Mouse (Mus musculus) liver, embryonic 15.5 days (tissue): ENCODE measurements at regions not wholly inside any gene's neighbourhood (a gene's known extent, or its start where the extent isn't known, plus 50 kb on each side); places are given as distances from the start of the nearest gene placed in this dataset.
"Not testable (repeated sequence)": the region's sequence is repeated elsewhere in the genome, so short reads cannot be mapped to it uniquely, and the experiment has no call there.

Experiments used
- ATAC-seq: fragments of 200-750 bp; cut with Nextera tagmentation; 2 replicates; pipeline ENCODE4 v1.8.0; 2017; ENCODE audit warnings: moderate number of reproducible peaks, mild to moderate bottlenecking, moderate library complexity; ENCODE audit not compliant: insufficient read depth
- H3K27ac ChIP-seq: fragments of 300-500 bp; sonication (generic); replicated peaks from 2 replicates; pipeline ENCODE4 v1.5.1; 2015; ENCODE audit warnings: mild to moderate bottlenecking, inconsistent platforms
- H3K27me3 ChIP-seq: fragments of 300-500 bp; sonication (generic); 2 replicates; pipeline ENCODE4 v1.6.1; 2015; ENCODE audit warnings: mild to moderate bottlenecking, inconsistent platforms
- H3K36me3 ChIP-seq: fragments of 300-500 bp; sonication (generic); replicated peaks from 2 replicates; pipeline ENCODE4 v1.6.1; 2015; ENCODE audit warnings: moderate library complexity, mild to moderate bottlenecking, inconsistent platforms
- H3K4me1 ChIP-seq: fragments of 300-500 bp; sonication (generic); replicated peaks from 2 replicates; pipeline ENCODE4 v1.6.1; 2015; ENCODE audit warnings: inconsistent platforms
- H3K4me2 ChIP-seq: fragments of 300-500 bp; sonication (generic); 2 replicates; pipeline ENCODE4 v1.6.1; 2015; ENCODE audit warnings: moderate library complexity, mild to moderate bottlenecking, inconsistent platforms
- H3K4me3 ChIP-seq: fragments of 300-500 bp; sonication (generic); replicated peaks from 2 replicates; pipeline ENCODE4 v1.5.1; 2015; ENCODE audit warnings: mild to moderate bottlenecking, inconsistent platforms
- H3K9ac ChIP-seq: fragments of 300-500 bp; sonication (generic); 2 replicates; pipeline ENCODE4 v1.6.1; 2015; ENCODE audit warnings: moderate library complexity, mild to moderate bottlenecking, inconsistent platforms
- H3K9me3 ChIP-seq: fragments of 300-500 bp; sonication (generic); replicated peaks from 2 replicates; pipeline ENCODE4 v1.6.1; 2016; ENCODE audit warnings: inconsistent platforms
- WGBS: fragments of 180-500 bp; shearing (Covaris S2); methylation state at CpG from one replicate; pipeline ENCODE4 v1.1.7; 2015; ENCODE audit warnings: mixed read lengths; ENCODE audit not compliant: insufficient replicate concordance; 5-methylcytosine and 5-hydroxymethylcytosine counted together

DNA sequence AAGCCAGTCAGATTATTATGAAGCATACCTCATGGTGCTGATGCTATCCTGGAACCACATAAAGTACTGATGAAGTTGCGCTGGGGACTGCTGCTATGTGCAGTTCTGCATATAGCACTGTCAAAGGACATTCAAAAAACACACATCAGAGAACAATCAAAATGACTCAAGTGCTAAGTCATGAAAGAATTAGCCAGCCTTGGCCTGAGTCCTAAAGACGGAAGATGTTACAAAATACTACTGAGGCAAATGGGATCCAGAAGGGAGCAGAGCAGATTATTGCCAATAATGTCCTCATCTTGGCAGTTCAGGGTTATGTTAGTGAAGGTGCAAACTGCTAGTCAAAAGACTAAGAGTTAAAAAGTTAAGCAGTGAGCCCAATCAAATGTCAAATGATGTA, 87.9 kb upstream of the Mpdz start:
- Histone ChIP-seq H3K9me3 (no peaks in the 10 kb centered on the region), H3K4me2 (no peak overlapping the region), H3K9ac (no peak overlapping the region), H3K36me3 (no peaks in the 10 kb centered on the region), H3K27ac (no peak overlapping the region), H3K27me3 (no peaks in the 10 kb centered on the region), H3K4me3 (no peak overlapping the region), H3K4me1 (no peaks in the 10 kb centered on the region)
- ATAC-seq, result no peak
- WGBS, result 56% methylated on average over 2 of the region's 2 CpGs

DNA sequence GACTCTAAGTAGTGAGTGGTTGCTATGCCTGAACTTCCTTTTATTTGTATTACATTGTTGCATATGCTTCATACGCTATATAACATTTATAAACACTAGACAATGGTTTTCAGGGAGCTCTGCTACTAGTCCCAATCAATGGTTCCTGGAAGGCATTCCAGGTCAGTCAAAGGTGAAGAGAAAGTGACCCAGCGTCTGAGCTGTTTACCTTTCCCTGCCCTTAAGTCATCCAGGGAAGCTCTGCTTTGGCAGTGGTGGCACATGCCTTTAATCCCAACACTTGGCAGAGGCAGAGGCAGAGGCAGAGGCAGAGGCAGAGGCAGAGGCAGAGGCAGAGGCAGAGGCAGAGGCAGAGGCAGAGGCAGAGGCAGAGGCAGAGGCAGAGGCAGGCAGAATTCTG, 76.5 kb upstream of the Mpdz start:
- ATAC-seq, H3K4me1 ChIP-seq, H3K9ac ChIP-seq, H3K27me3 ChIP-seq, H3K36me3 ChIP-seq, H3K9me3 ChIP-seq, H3K4me3 ChIP-seq, H3K4me2 ChIP-seq, H3K27ac ChIP-seq: not testable (repeated sequence)
- 48% methylated on average over 2 of the region's 2 CpGs for WGBS

DNA sequence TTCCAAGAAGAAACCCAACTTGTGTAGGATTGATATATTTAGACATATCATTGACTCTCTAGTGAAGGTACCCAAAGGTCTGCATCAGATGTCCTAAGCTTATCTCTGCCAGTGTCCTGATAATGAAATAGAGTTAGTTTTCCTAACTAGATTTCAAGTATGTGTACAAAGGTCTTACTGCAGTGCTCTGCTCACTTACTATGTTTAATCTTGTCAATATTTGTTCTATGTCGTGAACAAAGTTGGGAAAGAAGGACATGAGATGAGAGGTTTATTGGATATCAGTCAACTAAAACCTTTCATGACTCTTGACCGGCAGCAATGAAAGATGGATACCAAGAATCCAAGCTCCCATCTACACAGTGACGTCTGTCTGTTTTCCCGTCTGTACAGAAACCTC, 71.9 kb upstream of the Mpdz start:
- Histone ChIP-seq H3K4me3 (no peak overlapping the region), H3K9ac (no peak overlapping the region), H3K4me1 (no peaks in the 10 kb centered on the region), H3K27me3 (no peaks in the 10 kb centered on the region), H3K4me2 (no peak overlapping the region), H3K9me3 (no peaks in the 10 kb centered on the region), H3K36me3 (no peaks in the 10 kb centered on the region), H3K27ac (no peak overlapping the region)
- peak; percentile 70 for ATAC-seq
- 63% methylated on average over 4 of the region's 4 CpGs for WGBS

DNA sequence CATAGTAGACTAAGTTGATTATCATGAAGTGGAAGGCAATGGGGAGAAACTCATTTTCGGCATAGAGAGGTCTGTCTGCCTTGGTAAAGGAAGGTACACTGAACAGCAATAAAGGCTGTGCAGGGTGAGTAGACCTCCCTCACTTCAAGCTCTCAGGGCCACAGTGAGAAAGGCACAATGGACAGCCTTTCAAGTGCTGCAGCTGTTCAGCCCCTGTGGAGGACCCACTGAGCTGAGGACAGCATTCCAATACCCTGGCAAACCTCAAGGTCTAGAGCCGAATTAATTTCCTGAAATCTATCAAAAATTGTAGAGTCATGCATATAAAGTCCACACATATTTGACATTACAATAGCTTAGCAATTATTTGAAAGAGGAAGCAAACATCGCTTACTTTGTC, 69.8 kb upstream of the Mpdz start:
- Histone ChIP-seq H3K27me3 (no peaks in the 10 kb centered on the region), H3K4me3 (no peak overlapping the region), H3K9ac (no peak overlapping the region), H3K36me3 (no peaks in the 10 kb centered on the region), H3K27ac (no peak overlapping the region), H3K4me1 (no peaks in the 10 kb centered on the region), H3K9me3 (no peaks in the 10 kb centered on the region), H3K4me2 (no peak overlapping the region)
- ATAC-seq, result no peak
- WGBS, result 64% methylated on average over 3 of the region's 3 CpGs

DNA sequence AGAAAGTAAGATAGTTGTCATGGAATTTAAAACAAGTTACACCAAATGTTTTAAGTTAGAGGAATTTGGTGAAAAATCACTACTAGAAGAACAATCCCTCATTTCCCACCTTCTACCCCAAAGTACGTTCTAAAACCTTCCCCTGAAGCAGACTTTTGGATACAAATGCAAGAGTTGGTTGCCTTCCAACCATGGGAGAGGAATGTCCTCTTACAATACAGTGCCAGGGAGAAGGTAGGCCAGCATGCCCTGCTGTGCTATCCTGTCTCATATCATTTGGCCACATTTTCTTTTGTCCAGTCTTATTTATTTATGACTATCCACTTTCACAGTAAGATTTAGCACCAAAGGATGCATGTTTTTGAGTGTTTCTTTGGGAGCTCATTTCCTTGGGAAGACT, 66.2 kb upstream of the Mpdz start:
- Histone ChIP-seq H3K27ac (no peak overlapping the region), H3K4me3 (no peak overlapping the region), H3K9ac (no peak overlapping the region), H3K4me1 (no peaks in the 10 kb centered on the region), H3K4me2 (no peak overlapping the region), H3K9me3 (no peaks in the 10 kb centered on the region), H3K36me3 (no peaks in the 10 kb centered on the region), H3K27me3 (no peaks in the 10 kb centered on the region)
- WGBS, result 54% methylated on average over 1 of the region's 1 CpGs
- no peak for ATAC-seq

DNA sequence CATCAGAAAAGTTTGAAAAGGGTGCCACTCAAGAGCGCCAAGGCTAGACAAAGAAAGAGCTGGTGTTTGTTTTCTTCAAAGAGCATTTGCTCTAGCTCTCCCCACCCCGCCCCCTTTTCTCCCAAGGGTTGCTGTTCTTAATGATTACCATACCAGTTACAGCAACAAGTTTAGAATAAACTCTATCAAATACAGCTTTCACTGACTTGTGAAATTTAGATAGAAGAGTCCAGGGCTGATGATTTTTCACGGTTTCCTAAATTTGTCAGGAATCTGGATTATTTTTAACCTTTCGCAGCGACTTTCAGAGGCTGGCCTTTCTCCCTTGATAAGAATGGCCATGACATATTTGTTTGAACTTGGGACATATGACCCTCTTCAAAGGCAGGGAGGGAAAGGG, 64.2 kb upstream of the Mpdz start:
- Histone ChIP-seq H3K4me1 (no peaks in the 10 kb centered on the region), H3K9ac (no peak overlapping the region), H3K4me2 (no peak overlapping the region), H3K27ac (no peak overlapping the region), H3K9me3 (no peaks in the 10 kb centered on the region), H3K36me3 (no peaks in the 10 kb centered on the region), H3K4me3 (no peak overlapping the region), H3K27me3 (no peaks in the 10 kb centered on the region)
- no peak for ATAC-seq
- 61% methylated on average over 5 of the region's 5 CpGs for WGBS

DNA sequence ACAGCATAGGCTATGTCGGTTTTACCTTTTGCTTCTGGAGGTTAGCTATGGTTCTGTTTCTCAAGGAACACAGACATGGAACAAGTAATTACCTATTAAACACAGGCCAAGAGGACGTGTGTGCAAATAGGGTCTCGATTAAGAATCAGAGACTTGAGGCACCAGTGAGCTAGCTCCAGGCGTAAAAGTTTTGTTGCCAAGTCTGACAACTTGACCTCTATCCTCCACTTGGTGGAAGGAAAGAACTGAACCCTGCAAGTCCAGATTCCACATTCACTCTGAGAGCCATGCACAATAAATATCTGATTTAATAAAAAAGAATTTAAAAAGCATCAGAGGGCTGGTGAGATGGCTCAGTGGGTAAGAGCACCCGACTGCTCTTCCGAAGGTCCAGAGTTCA, 63.7 kb upstream of the Mpdz start:
- ATAC-seq, result no peak
- H3K36me3 ChIP-seq, result no peaks in the 10 kb centered on the region
- H3K4me1 ChIP-seq, result no peaks in the 10 kb centered on the region
- no peak overlapping the region for H3K9ac ChIP-seq
- H3K4me3 ChIP-seq, result no peak overlapping the region
- no peak overlapping the region for H3K4me2 ChIP-seq
- no peaks in the 10 kb centered on the region for H3K9me3 ChIP-seq
- WGBS, result 83% methylated on average over 6 of the region's 6 CpGs
- H3K27me3 ChIP-seq, result no peaks in the 10 kb centered on the region
- H3K27ac ChIP-seq, result no peak overlapping the region

DNA sequence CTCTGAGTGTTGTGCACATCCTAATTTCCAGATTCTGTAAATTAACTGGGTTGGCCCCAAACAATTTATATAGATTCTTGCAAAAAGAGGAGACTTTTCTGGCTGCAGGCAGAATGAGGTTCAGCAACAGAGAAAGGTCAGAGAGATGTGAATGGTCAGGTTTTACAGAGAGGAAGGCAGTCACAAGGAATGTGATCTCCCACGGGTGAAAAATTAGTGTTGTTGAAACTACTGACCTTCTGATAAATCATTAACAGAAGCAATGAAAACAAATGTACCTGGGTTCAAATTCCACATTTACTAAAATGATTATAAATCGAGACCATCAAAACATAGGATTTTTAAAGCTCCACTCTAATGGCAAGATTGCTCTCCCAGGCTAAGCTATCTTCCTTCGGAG, 62.5 kb upstream of the Mpdz start:
- Histone ChIP-seq H3K27me3 (no peaks in the 10 kb centered on the region), H3K36me3 (no peaks in the 10 kb centered on the region), H3K27ac (no peak overlapping the region), H3K9me3 (no peaks in the 10 kb centered on the region), H3K4me1 (no peaks in the 10 kb centered on the region), H3K9ac (no peak overlapping the region), H3K4me3 (no peak overlapping the region), H3K4me2 (no peak overlapping the region)
- 55% methylated on average over 3 of the region's 3 CpGs for WGBS
- ATAC-seq, result no peak

DNA sequence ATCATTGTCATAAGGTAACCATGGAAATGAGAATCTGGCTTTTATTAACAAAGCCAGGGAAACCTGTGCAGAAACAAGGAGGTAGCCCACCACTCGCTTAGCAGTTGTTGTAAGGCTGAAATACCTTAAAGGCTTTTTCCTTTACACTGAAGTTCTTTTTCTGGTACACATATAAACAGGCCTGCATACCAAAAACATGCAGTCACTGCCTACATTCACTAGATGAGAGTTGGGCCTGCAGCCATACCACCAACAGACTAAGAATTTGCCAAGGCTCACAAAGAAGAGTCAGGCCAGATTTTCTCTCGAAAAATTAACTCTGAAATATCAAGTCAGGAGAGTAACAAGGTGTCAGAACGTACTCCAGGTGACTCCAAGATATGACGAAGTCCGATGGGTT, 61.3 kb upstream of the Mpdz start:
- Histone ChIP-seq H3K4me3 (no peak overlapping the region), H3K27ac (no peak overlapping the region), H3K4me1 (no peaks in the 10 kb centered on the region), H3K4me2 (no peak overlapping the region), H3K36me3 (no peaks in the 10 kb centered on the region), H3K9me3 (no peaks in the 10 kb centered on the region), H3K27me3 (no peaks in the 10 kb centered on the region), H3K9ac (no peak overlapping the region)
- 53% methylated on average over 5 of the region's 5 CpGs for whole genome bisulfite sequencing
- no peak for ATAC-seq

DNA sequence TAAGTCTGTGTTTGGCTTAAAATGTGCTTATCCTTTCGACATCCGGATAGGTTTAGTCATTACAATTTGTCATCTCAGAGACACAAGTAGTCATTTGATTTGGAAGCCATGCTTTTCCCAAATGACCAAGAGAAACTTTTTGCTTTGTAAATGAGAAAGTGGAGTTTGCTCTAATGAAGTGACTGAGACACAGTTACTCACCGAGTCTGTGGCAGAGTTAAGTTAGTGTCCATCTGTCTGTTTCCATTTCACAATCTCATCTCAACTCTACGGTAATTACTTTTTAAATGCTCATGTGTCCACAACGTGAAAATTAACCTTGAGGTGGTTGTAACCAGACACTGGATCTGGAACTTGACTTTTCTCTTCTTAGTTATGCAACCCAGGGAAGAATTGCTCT, 59.2 kb upstream of the Mpdz start:
- no peak for ATAC-seq
- Histone ChIP-seq H3K27me3 (no peaks in the 10 kb centered on the region), H3K4me1 (no peaks in the 10 kb centered on the region), H3K4me3 (no peak overlapping the region), H3K36me3 (no peaks in the 10 kb centered on the region), H3K4me2 (no peak overlapping the region), H3K9me3 (no peaks in the 10 kb centered on the region), H3K27ac (no peak overlapping the region), H3K9ac (no peak overlapping the region)
- WGBS, result 66% methylated on average over 5 of the region's 5 CpGs

DNA sequence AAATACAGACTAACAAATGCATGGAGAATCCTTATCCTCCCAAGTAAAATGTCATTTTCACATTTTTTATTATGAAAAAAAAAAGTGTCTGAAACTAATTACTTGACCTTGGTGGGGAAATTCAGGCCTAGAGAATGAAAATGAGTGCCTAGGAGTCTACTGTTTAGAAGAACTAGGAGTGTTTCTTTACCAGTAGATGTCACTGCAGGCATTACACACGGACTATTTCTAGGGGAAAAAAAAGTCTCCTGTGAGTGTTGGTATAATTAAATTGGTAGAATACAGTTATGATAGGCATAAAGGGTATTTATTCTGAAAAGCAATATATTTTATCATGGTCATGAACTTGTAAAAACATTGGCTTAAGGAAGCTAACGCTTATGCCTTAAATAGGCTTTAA, 55.5 kb upstream of the Mpdz start:
- Histone ChIP-seq H3K4me3 (no peak overlapping the region), H3K4me2 (no peak overlapping the region), H3K27me3 (no peaks in the 10 kb centered on the region), H3K27ac (no peak overlapping the region), H3K4me1 (no peaks in the 10 kb centered on the region), H3K9me3 (no peaks in the 10 kb centered on the region), H3K36me3 (no peaks in the 10 kb centered on the region), H3K9ac (no peak overlapping the region)
- no peak for ATAC-seq
- WGBS, result 42% methylated on average over 2 of the region's 2 CpGs

DNA sequence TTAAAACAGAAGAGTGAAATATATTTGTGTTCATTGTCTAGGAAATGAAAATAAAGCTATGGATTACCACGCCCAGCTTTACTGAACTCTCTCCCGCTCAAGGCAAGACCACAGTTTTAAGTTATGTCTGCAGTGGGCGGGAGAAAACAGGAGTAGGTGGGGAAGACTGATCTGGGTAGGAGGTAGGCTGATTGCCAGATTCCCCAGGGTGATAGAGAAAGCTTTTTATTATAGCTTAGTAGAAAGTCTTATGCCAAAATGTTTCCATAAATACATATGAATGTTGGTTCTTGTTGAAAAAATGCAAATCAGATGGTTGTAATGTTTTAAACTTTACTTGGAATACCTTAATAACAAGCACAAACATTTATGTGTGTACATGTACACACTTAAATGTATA, 50.2 kb upstream of the Mpdz start:
- no peak for ATAC-seq
- 67% methylated on average over 3 of the region's 3 CpGs for WGBS
- no peaks in the 10 kb centered on the region for H3K4me1 ChIP-seq

More for the DNA sequence above, 50.2 kb upstream of the Mpdz start:
- H3K4me2 ChIP-seq, result no peak overlapping the region
- no peak overlapping the region for H3K27ac ChIP-seq
- no peaks in the 10 kb centered on the region for H3K27me3 ChIP-seq
- H3K9me3 ChIP-seq, result no peaks in the 10 kb centered on the region
- H3K9ac ChIP-seq, result no peak overlapping the region
- no peak overlapping the region for H3K4me3 ChIP-seq
- H3K36me3 ChIP-seq, result no peaks in the 10 kb centered on the region
